Mouse (Mus musculus) megakaryocyte progenitor cell, adult 5-6 weeks (primary cell): ENCODE measurements around the gene Tnrc6a. TPM values are rescaled to one million over a fixed set of nuclear protein-coding genes. Genes with fewer than 3 reads are reported as not detected.

ENCODE experiments used
- ATAC-seq: replicated peaks from 2 replicates; pipeline ENCODE4 v1.8.0; 2016; ENCODE audit warnings: mild to moderate bottlenecking, moderate TSS enrichment, inconsistent platforms; ENCODE audit not compliant: poor library complexity
- total RNA-seq, 2 experiments: library from RNA; stranded (forward) in 1 of 2; stranded (reverse) in 1 of 2; fragments of 157-497, 149-512 nt in 1 of 2; fragments of 200-1000 nt in 1 of 2; gene quantifications; 2 replicates each; pipeline versions ENCODE4 v1.2.3 to v1.2.4; 2015 to 2017

Tnrc6a gene
- total RNA-seq, 2 experiments from 2014 or later = 20.2 to 29.3 TPM

DNA sequence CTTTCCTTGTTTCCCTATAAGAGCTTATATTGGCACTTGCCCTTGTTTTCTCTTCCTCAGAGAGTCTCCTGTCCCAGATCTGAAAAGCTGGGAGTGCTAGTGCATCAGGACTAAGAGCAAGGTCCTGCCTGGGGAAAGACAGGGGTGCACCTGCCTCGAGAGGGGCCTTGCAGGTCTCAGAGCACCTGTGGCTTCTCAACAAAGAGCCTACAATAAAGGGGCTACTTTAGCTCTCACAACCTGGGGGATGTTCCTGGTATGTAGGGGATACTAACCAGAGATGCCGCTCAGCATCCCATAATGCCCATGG, 96.9 kb downstream of the Tnrc6a start:
- no peak for ATAC-seq

DNA sequence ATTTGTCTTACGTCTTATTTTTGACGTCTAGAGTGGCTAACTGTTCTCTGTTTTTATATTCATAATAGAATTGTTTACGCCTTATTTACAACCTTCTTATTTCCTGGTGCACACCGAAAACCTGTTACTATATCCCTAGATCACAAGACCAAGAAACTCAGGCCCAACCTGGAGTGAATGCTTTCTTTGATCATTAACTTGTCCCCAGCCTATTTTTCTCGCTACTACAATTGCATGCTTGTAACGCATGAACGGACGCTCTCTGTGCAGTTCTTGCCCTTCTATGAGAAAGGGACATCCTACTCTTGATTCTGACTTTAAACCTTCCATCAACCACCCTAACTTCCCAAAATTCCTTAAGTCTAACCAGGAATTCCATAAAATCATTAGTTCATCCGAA, 100.4 kb downstream of the Tnrc6a start:
- ATAC-seq = no peak

DNA sequence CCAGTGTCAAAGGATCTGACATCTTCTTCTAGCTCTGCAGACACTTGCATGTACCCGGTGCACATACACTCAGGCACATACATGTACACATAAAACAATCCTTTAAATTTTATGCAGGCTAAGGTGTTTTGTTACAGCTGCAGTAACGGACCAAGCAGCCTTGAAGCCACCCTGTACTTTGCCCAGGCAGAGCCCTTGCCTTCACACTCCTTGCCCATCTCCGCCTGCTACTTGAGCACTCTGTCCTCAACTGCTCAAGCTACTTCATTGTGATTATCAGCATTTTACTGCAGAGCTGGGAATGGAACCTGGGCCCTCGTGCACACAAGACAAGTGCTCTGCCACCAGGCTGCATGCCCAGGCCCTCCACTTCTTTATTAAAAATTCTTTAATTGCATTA, 101.5 kb downstream of the Tnrc6a start:
- ATAC-seq = no peak

DNA sequence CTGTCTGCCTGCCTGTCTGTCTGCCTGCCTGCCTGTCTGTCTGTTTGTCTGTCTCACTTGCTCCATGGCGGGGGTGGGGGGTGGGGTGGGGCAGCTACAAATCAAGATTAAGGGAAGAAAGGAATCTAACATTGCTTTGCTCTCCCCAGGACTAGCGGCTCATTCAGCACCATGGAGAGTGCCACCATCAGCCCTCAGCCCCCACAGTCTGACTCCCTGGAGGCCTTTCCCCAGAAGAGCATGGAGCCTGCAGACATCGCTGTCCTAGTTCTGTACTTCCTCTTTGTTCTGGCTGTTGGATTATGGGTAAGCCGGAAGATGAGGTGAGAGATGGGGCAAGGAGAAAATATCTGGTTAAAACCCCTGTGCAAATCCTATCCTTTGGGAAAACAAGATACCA, 111.8 kb downstream of the Tnrc6a start:
- peak; percentile 90 for ATAC-seq

DNA sequence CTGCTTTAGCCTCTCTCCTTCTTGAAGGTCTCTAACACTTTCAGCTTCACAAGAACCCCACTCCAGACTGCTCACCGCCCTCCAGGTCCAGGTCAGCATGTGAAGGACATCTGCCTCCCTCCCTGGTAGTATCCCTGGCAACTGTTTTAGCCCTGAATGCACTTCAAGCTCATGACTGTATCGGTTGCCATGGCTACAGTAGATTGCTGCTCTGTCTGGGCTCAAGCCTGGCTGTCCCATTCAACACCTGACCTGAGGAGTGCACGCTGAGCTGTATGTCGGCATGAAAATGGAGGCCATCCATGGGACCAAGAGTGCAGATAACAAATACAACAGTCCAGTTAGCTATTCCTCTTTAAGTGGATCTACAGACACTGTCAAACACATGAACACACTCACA, 114.9 kb downstream of the Tnrc6a start:
- no peak for ATAC-seq

DNA sequence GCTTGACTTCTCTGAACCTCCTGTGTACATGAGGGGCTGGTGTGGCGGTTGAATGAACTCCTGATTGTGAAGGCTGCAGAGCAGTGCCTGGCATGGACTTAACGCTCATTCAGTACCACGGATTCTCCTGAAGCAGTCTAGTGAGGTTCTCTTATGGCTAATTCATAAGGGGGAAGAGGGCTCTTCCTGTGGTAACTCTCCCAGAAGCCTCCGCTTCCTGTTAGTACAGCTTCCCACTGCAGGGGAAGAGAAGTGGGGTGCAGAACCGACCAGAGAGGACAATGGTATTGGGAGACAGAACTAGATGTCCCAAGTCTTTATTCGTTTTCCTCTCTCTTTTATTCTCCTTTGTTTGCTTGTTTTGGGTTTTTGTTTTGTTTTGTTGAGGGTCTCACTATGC, 116.4 kb downstream of the Tnrc6a start:
- peak; percentile 59 for ATAC-seq

DNA sequence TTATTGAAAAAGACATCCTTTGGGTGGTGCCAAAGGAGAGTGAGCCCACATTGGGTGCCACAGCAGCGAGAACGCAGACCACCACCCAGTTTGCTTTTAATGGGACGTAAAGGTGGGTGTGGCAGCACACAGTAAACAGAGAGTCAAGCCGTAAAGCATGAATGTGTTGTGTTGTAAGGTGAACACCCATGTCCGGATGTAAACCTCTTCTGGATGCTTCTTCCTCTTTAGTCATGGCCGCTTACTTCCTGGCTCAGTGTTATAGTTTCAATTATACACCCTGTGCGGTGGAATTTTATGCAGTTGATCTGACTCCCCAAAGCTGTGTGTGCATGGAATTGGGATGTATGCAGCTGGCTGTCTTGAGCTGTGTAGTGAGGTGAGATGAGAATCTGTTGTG, 118.6 kb downstream of the Tnrc6a start:
- ATAC-seq = peak; percentile 24; the same call in 1 of the 2 replicates

DNA sequence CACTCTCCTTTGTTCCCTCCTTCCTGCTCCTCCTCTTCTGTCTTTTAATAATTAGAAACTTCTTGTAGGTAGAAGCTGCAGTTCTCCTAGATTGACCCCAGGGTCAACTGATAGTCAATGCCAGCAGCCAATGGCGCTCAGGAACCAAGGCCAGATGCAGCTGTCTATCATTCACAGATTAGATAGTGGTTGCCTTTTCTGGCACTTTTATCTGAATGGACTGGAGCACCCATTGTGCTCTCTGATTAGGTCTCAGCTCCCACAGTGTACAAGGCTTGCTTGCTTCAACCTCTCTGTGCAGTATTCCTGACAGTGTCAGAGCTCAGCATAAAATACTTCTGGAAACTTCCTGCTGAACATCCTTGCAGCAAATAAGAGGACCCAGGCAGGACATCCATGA, 121.1 kb downstream of the Tnrc6a start:
- ATAC-seq = peak; percentile 15; the same call in 1 of the 2 replicates

Other genes with a start within 250 kb of the Tnrc6a start
- 115 and 134 TPM in 2 replicates for gene Rbbp6, start 158.2 kb upstream of the Tnrc6a start, total RNA-seq (2015)
- 48.0 and 67.5 TPM in 2 replicates for gene Rbbp6, start 158.2 kb upstream of the Tnrc6a start, total RNA-seq (2017)
- 1.3 and 1.7 TPM in 2 replicates for gene Slc5a11, start 90.9 kb downstream of the Tnrc6a start, total RNA-seq (2015)
- 5.6 and 21.3 TPM in 2 replicates for gene Slc5a11, start 90.9 kb downstream of the Tnrc6a start, total RNA-seq (2017)
- 35.9 and 43.6 TPM in 2 replicates for gene Lcmt1, start 245.9 kb downstream of the Tnrc6a start, total RNA-seq (2015)
- 45.4 and 48.0 TPM in 2 replicates for gene Lcmt1, start 245.9 kb downstream of the Tnrc6a start, total RNA-seq (2017)
- gene Arhgap17, start 246.0 kb downstream of the Tnrc6a start, total RNA-seq (2015) = 79.4 and 85.9 TPM in 2 replicates
- 23.2 and 26.7 TPM in 2 replicates for gene Arhgap17, start 246.0 kb downstream of the Tnrc6a start, total RNA-seq (2017)